Mouse (Mus musculus) neutrophil, adult 5-6 weeks (primary cell): ENCODE data around the gene Pcca. TPM values are rescaled to one million over a fixed set of nuclear protein-coding genes. Genes with fewer than 3 reads are reported as not detected.

ENCODE experiments used
- ATAC-seq: fragments of 151-379, 151-347 bp; 2 replicates; pipeline ENCODE4 v1.8.0; 2017; ENCODE audit warnings: mild to moderate bottlenecking, moderate TSS enrichment; ENCODE audit not compliant: insufficient number of reproducible peaks, poor library complexity, low FRiP score, severe bottlenecking; ENCODE audit errors: extremely low read depth
- total RNA-seq: library from RNA; stranded (forward); fragments of 200-1000 nt; gene quantifications from 2 replicates; pipeline ENCODE4 v1.2.3, GENCODE M21; 2017

Pcca gene
- total RNA-seq, 1 experiment from 2014 or later, result 25.4 TPM

DNA sequence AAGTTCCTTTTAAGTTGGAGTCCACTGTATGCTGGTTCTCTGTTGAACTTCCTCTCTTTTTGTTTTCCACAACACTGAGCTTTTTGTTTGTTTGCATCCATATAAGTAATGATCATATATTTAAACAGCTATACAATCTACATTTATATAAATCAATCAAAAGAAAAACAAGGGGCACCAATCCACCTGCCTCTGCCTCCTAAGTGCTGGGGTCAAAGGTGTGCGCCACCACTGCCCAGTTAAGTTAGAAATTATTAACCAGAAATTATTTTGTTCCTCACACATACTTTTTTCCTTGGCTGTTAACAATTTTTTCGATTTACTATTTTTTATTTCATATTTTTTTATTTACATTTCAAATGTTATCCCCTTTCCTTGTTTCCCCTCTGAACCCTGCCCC lies 99.3 kb downstream of the Pcca start:
- ATAC-seq, result no peak

- no peak for ATAC-seq
These were observed 102.5 kb downstream of the Pcca start for GRCm38 (mm10) chr14:122636601-122637000.

GRCm38 (mm10) chr14:122637798-122638555 lies 103.9 kb downstream of the Pcca start:
- no peak for ATAC-seq

- ATAC-seq, result no peak
These were observed 105.1 kb downstream of the Pcca start for GRCm38 (mm10) chr14:122639168-122639720.

DNA sequence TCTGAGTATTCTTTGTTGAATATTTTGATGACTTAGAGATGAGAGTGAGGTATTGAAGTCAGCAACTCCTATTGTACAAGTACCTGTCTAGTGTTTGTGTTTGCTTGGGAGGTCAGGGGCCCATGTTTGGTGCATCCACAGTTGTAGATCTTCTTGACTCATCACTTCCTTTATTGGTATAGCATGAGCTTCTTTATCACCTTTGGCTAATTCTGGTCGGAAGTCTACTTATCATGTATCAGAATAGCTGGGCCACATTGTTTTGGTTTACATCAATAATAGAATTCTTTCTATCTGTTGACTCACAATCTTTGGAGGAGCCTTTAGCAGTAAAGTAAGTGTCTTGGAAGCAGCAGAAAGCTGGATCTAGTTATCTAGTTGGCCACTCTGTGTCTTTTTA lies 108.3 kb downstream of the Pcca start:
- no peak for ATAC-seq

DNA sequence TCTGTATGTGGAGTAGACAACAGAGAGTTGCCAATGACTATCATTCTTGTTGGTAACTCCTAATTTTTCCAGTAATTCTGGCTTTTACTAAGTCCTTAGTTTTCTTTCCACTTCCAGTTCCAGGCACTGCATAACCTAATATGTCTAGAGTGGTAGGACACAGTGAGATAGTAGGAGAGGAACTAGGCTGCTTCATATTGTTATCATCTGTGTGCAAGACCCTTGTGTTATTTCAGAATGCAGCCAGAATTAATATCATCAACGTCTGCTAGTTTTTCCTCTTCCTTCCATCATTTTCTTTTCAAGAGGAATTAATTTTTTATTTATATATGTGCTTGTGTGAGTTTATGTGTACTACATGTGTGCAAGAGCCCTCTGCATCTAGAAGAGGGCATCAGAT lies 114.1 kb downstream of the Pcca start:
- no peak for ATAC-seq

- ATAC-seq, result no peak
These were observed 115.3 kb downstream of the Pcca start for GRCm38 (mm10) chr14:122649336-122649950.

DNA sequence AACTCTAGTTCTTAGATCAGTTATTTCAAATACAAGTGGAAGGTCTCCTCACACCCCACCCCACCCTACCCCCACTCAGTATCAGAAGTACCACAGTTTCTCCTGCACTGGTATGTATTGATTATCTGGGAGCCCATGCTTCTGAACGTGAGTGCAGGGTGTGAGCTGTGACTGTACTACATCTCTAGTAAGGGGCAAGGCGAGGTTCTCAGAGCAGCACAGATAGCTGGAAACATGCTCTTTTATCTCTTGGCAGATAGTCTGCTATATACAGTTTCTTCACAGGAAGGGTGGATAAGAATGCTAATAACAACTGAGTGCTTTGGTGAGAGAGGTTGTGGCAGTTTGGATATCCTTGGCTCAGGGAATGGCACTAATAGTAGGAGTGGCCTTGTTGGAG lies 117.6 kb downstream of the Pcca start:
- ATAC-seq, result no peak

DNA sequence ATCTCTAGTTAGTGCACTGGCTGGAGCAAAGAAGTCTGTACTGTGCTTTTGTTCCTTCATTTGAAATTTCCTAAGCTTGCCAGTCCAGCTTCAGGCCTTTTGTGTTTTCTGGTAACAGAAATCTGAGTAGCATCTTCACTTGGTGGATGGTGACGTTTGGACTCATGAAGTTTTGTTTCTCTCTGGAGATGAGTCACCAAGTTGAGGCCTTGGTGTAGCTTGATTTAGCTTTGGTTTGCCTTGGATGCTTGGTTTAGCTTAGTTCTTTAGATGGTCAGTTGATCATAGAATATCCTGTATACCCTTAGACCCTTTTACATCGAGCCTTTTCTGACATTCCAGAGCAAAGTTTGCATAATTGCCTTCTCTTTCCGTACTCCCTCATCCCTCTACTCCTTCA lies 141.5 kb downstream of the Pcca start:
- no peak for ATAC-seq

- no peak for ATAC-seq
These were observed 149.5 kb downstream of the Pcca start for GRCm38 (mm10) chr14:122683645-122684044.

DNA sequence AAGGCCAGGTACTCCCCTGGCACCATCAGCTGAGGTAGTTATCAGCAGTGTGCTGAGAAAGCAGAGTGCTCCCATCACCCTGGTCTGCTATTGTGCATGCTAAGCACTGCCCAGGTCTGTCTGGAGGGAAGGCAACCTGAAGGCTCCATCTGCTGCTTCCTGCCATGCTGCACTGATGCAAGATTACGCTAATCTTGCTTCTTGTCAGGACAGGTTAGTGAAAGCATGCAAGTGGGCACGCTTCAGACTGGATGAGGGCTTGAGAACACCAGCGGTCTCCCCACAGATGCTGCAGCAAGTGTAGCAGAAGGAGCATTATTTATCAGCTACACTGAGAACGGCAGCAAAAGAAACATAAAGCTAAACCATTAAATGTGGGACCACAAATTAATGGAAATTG lies 150.1 kb downstream of the Pcca start:
- no peak for ATAC-seq

DNA sequence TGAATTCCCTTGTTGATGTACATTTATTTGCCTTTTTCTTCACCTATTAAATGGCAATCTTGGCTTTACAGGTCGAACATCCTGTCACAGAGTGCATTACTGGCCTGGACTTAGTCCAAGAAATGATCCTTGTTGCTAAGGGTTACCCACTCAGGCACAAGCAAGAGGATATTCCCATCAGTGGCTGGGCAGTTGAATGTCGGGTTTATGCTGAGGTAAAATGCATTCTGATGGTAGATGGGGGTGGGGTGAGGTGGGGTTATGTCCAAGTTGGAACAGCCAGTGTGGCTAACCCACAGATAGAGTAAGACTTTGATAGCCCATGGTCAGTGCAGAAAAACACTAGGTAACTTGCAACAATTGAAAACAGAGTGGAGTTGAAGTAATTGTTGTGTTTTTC lies 150.7 kb downstream of the Pcca start:
- ATAC-seq, result no peak

- no peak for ATAC-seq
These were observed 153.3 kb downstream of the Pcca start for GRCm38 (mm10) chr14:122687398-122687797.

- ATAC-seq, result no peak
These were observed 154.3 kb downstream of the Pcca start for GRCm38 (mm10) chr14:122688378-122688777.

- no peak for ATAC-seq
These were observed 155.2 kb downstream of the Pcca start for GRCm38 (mm10) chr14:122689136-122689815.

DNA sequence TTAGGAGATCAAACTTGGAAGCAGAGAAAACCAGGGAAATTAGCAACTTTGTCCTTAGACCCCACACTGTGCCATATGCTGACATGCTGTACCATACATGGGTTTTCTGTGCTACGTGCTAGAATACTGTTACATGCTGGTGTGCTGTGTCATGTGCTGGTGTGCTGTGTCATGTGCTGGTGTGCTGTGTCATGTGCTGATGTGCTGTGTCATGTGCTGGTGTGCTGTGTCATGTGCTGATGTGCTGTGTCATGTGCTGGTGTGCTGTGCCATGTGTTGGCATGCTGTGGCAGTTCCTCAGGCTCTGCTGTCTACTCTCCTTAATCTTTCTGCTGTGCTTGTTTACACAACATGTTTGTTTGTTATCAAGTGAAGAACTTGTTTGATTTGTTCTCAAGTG lies 157.4 kb downstream of the Pcca start:
- no peak for ATAC-seq

DNA sequence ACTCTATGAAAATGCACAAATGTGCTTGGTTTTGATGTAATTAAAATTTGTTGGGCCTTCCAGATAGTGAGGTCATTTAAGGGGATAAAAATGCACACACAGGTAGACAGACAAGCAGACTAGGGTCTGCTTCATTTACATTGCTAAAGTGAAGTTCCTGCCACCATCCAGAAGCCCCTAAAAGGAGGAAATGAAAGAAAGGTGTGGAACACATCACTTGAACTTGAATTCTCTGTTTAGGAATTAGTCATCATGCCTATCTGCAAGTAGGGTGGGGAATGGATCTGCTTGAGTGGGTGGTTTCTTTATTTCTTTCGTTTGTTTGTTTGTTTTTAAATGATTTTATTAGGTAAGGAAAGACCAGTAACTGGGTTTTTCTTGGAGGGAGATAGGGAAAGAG lies 166.2 kb downstream of the Pcca start:
- ATAC-seq, result no peak

- ATAC-seq, result no peak
These were observed 179.7 kb downstream of the Pcca start for GRCm38 (mm10) chr14:122713793-122714192.

- no peak for ATAC-seq
These were observed 180.8 kb downstream of the Pcca start for GRCm38 (mm10) chr14:122714911-122715310.

DNA sequence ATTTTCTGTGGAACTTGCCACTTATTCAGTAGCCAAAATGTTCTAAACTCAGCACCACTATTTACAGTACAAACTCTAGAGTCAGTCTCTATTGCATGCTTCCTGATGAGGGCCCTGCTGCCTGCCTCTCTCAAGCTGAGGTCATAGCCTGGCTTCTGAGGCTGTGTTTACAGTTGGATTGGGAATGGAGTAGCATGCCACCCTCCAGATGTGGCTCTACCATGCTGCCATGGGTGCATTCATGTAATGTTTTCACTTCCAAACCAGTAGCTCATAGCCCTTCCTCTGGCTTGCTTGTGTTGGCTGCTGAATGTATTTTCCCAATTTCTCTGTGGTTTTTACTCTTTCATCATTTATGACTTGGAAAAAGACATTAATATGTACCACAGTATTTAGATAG lies 181.9 kb downstream of the Pcca start:
- ATAC-seq, result no peak
